Mouse (Mus musculus): ENCODE data around the gene Babam2. TPM values are rescaled to one million over a fixed set of nuclear protein-coding genes. Genes with fewer than 3 reads are reported as not detected.

The Babam2 gene
- total RNA-seq, 2 experiments from 2014 or later: 44.7 to 46.5 TPM

GRCm38 (mm10) chr5:32035721-32036320, 338.3 kb downstream of the Babam2 start:
- DNase-seq (ENCODE audit: low spot score in 2 of 2): peak; percentile 22 to 45

GRCm38 (mm10) chr5:32036896-32037295, 339.4 kb downstream of the Babam2 start:
- DNase-seq (ENCODE audit: low spot score in 2 of 2): no peak

- DNase-seq (ENCODE audit: low spot score in 2 of 2): no peak
These were observed 340.1 kb downstream of the Babam2 start for GRCm38 (mm10) chr5:32037546-32037945.

GRCm38 (mm10) chr5:32038994-32039393, 341.5 kb downstream of the Babam2 start:
- DNase-seq (ENCODE audit: low spot score in 2 of 2): no peak

- no peak for DNase-seq (ENCODE audit: low spot score in 2 of 2)
These were observed 342.0 kb downstream of the Babam2 start for GRCm38 (mm10) chr5:32039511-32039910.

- no peak for DNase-seq (ENCODE audit: low spot score in 2 of 2)
These were observed 345.7 kb downstream of the Babam2 start for GRCm38 (mm10) chr5:32043153-32043552.

- DNase-seq (ENCODE audit: low spot score in 2 of 2): no peak
These were observed 346.5 kb downstream of the Babam2 start for GRCm38 (mm10) chr5:32043996-32044395.

- DNase-seq (ENCODE audit: low spot score in 2 of 2): no peak
These were observed 354.4 kb downstream of the Babam2 start for GRCm38 (mm10) chr5:32051899-32052298.

DNA sequence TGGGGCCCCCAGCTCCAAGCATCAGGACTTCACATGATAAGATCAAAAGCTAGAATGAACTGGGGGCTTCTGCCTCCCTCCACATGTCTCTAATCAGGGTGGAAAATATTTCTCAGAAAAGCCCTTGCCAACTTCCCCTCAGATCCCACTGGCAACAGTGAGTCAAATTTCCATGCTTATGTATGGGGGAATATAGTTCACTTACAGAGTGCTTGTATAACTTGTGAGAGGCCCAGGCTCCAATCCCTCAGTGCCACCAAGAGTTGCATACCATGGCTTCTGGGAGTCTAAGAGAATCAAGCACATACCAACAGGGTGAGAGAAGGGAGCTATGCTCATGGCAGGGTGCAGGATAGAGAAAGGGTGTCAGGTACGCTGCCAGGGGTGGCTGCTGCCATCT, 355.0 kb downstream of the Babam2 start:
- no peak for DNase-seq (ENCODE audit: low spot score in 2 of 2)

DNA sequence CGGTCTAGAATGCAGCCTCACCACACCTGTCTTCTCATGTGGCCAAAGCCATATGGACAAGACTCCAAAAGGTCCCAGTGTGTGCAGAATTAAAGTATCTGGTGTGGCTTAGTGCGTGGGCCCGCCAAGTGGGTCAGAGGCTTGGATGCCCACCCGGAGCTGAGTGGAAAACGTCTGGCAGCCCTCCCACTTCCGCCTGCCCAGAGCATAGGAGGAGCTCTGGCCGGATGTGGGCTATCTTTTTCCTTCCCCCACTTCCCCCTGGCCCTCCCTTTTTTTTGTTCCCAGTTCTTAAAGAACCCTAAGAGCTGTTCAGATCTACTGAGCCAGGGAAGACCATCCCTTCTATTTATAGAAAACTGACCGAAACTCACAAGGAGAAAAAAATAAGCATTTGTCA, 356.0 kb downstream of the Babam2 start:
- no peak for DNase-seq (ENCODE audit: low spot score in 2 of 2)

DNA sequence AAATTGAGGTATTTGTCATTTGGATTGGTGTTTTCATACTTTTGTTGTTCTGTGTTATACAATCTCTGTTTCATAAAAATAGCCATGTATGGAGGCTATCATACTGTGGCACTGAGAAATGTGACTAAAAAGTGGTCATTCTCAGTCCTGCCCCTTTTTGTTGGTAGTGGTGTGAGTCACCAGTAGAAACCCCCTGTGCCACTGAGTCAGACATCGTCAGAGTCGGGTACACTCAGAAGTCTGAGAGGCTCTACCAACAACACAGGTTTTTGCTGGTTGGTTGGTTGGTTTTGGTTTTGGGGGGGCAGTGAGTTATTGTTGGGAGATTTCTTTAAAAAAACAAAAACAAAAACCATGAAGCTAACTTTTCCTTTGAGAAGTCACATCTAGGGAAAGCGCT, 358.2 kb downstream of the Babam2 start:
- no peak for DNase-seq (ENCODE audit: low spot score in 2 of 2)

DNA sequence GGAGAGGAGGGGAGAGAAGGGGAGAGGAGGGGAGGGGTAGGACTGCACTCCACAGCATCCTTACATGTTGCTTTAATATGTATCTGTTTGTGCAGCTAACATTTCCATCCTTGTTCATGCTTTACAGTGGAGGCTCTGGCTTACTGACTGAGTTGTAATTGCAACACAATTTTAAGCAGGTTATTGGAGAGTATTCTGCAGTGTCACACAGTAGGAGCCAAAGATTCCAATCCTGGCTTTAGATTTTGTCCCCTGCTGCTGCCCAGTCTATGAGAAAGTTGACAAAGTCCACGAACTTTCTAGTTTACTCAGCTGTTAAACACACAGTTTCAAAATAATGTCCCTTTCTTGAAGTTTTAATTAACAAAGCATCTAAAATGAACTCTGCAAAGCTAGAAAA, 358.6 kb downstream of the Babam2 start:
- no peak for DNase-seq (ENCODE audit: low spot score in 2 of 2)

GRCm38 (mm10) chr5:32058481-32059253, 361.2 kb downstream of the Babam2 start:
- DNase-seq (ENCODE audit: low spot score in 2 of 2): no peak

DNA sequence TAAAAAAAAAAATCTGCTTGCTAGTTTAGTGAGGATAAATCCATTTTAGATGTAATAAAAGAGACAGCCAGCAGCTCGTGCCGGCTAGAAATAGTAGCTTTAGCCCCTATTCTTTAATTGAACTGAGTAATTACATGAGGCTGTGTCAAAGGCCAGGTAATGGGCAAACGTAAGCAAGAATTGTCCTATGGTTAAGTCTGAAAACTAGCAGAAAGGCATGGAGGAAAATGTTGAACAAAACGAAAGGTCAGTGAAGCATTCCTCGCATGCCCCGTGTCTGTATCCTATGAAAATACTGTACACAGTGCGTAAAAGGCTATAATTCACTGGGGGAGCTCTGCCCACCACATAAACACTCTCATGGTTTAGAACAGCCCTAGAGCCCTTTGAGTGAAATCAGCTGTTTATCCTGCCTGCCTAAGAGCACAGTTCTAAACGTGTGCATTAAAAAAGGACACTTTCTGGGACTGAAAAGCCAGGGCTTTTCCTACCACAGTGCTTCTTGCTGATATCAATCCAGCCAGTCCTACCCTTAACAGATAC, 361.8 kb downstream of the Babam2 start:
- DNase-seq (ENCODE audit: low spot score in 2 of 2): no peak

GRCm38 (mm10) chr5:32060485-32060884, 363.0 kb downstream of the Babam2 start:
- no peak for DNase-seq (ENCODE audit: low spot score in 2 of 2)

GRCm38 (mm10) chr5:32061854-32062253, 364.4 kb downstream of the Babam2 start:
- DNase-seq (ENCODE audit: low spot score in 2 of 2): no peak

DNA sequence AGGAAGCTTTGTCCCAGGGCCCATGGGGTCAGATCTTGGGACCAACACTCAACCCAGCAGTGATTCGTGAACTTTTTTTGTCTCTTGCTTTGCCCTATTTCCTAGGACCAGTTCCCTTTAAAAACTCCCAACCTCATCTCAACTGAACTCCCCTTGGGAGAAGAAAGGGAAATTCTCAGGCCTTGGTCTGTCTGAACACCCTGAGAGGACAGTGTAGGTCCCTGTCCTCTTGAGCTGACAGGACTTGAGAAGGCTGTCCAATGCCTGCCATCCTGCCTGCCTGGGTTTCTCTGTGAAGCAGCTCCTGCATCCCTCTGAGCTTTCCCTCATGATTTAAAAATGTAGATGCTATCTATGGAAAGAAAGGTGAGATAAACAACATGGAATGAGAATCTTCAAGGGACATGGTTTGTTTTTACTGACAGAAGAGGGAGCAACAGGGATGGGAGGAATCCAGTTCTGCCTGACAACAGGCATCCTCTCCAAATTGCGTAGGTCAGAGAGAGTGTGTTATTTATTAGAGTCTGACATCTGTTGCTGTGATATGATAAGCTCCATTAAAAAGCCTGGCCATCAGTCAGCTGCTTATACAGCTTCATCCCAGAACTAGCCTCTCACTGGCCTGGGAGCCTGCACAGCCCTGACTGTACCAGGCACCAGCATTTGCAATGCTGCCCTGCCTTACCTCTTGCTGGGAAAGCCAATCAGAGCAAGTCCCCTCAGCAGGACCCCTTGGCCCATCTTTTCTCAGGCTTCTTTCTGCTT, 367.0 kb downstream of the Babam2 start:
- no peak for DNase-seq (ENCODE audit: low spot score in 2 of 2)

DNA sequence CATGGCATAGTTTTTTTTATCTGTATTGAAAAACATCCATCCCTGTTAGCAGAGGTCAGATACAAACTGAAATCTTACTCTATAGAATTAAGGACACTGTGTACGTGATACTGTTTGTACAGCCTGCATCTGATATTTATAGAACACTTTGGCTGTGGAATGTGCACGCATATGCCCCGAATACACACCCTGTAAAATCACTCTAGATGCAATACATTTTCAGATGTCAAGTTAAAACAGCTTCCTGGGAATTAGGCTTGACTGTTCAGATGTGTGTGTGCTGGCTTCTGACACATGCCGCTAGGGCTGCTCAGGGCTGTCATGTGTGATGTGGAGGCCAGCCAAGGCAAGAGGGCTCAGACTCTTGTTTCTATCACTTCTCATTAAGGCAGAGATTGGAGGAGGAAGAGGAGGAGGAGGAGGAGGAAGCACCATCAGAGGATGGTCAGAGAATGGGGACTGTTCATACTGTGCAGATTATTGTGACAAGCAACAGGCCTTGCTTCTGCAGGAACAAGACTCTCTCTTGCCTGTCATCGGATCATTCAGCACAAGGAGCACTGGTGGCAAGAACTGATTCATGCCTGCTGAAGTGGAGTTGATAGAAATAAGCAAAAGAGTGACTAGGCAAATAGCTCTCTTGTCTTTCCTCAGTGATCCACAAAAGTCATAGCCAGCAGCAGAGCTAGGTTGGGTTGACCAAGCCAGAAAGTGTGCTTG, 368.7 kb downstream of the Babam2 start:
- DNase-seq (ENCODE audit: low spot score in 2 of 2): no peak

- DNase-seq (ENCODE audit: low spot score in 2 of 2): no peak
These were observed 369.4 kb downstream of the Babam2 start for GRCm38 (mm10) chr5:32066839-32067238.

- DNase-seq (ENCODE audit: low spot score in 2 of 2): no peak
These were observed 371.1 kb downstream of the Babam2 start for GRCm38 (mm10) chr5:32068616-32069015.

DNA sequence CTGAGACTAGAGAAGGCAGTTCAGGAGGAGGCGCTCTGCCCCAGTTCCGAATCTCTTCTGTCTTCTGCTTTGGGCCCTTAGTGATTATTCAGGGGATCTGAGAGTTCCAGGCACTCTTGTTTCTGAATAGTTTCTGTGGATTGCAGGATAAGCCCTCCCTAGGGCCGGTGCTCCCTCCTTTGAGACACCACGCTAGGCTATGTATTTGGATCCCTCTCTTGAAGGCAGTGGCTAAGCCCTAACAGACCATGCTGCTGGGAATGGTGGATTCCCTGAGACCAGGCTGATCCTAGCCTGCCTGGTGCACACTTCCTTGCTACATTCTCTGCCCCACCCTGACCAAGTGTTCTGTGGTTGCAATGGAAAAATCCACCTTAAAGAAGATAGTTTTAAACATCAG, 371.6 kb downstream of the Babam2 start:
- DNase-seq (ENCODE audit: low spot score in 2 of 2): no peak
